Mouse (Mus musculus) liver, embryonic 14.5 days (tissue): ENCODE results near the gene Lrtm2. TPM values are rescaled to one million over a fixed set of nuclear protein-coding genes. Genes with fewer than 3 reads are reported as not detected.
"Not testable (repeated sequence)": the region's sequence is repeated elsewhere in the genome, so short reads cannot be mapped to it uniquely, and the experiment has no call there.

Experiments used
- ATAC-seq: fragments of 200-750 bp; cut with Nextera tagmentation; 2 replicates; pipeline ENCODE4 v1.8.0; 2017; ENCODE audit warnings: moderate number of reproducible peaks, mild to moderate bottlenecking, moderate library complexity; ENCODE audit not compliant: insufficient read depth
- DNase-seq, 3 experiments: peaks; one replicate each; pipeline ENCODE4 v3.0.0-alpha.2; 2012 to 2013; ENCODE audit warnings: low read depth in 3 of 3, low spot score in 3 of 3
- H3K27ac ChIP-seq: fragments of 300-500 bp; sonication (generic); 2 replicates; pipeline ENCODE4 v1.5.1; 2014; ENCODE audit warnings: moderate library complexity, mild to moderate bottlenecking, control low read depth, inconsistent platforms
- H3K27me3 ChIP-seq: fragments of 300-500 bp; sonication (generic); 2 replicates; pipeline ENCODE4 v1.6.1; 2014; ENCODE audit warnings: mild to moderate bottlenecking, low read length, moderate library complexity; ENCODE audit not compliant: control insufficient read depth, insufficient read depth
- H3K36me3 ChIP-seq: fragments of 300-500 bp; sonication (generic); replicated peaks from 2 replicates; pipeline ENCODE4 v1.6.1; 2014; ENCODE audit warnings: low read depth; ENCODE audit not compliant: control insufficient read depth, insufficient read depth
- H3K4me1 ChIP-seq, 2 experiments: fragments of 200-500 bp in 1 of 2; fragments of 300-500 bp in 1 of 2; sonication (generic) in 1 of 2; replicated peaks; 2 replicates each; pipeline ENCODE4 v1.6.1; 2012 to 2014; ENCODE audit warnings: antibody characterized with exemption in 1 of 2, inconsistent platforms in 1 of 2, low read length in 1 of 2; ENCODE audit not compliant: control insufficient read depth in 2 of 2, insufficient read depth in 2 of 2
- H3K4me2 ChIP-seq: fragments of 300-500 bp; sonication (generic); 2 replicates; pipeline ENCODE4 v1.6.1; 2014; ENCODE audit warnings: low read depth, mild to moderate bottlenecking, control low read depth, moderate library complexity
- H3K4me3 ChIP-seq, 2 experiments: fragments of 200-500 bp in 1 of 2; fragments of 300-500 bp in 1 of 2; sonication (generic) in 1 of 2; 2 replicates each; pipeline ENCODE4 v1.5.1; 2012 to 2014; ENCODE audit warnings: low read depth in 2 of 2, low read length in 2 of 2, mild to moderate bottlenecking in 2 of 2, control low read depth in 1 of 2, inconsistent platforms in 1 of 2, moderate library complexity in 1 of 2; ENCODE audit not compliant: insufficient read depth in 1 of 2
- H3K9ac ChIP-seq: fragments of 300-500 bp; sonication (generic); replicated peaks from 2 replicates; pipeline ENCODE4 v1.6.1; 2014; ENCODE audit warnings: mild to moderate bottlenecking, control low read depth, moderate library complexity
- H3K9me3 ChIP-seq: fragments of 300-500 bp; sonication (generic); 2 replicates; pipeline ENCODE4 v1.6.1; 2016; ENCODE audit warnings: low read length, mixed read lengths; ENCODE audit not compliant: control insufficient read depth
- CTCF ChIP-seq: IDR thresholded peaks from 2 replicates; pipeline ENCODE4 v1.5.1; 2016; ENCODE audit warnings: antibody characterized with exemption, low read depth, control low read depth
- EP300 ChIP-seq: IDR thresholded peaks from 2 replicates; pipeline ENCODE4 v1.6.1; 2016; ENCODE audit warnings: antibody characterized with exemption, low read depth
- WGBS: fragments of 180-500 bp; shearing (Covaris S2); extraction: QIAGEN DNeasy Blood & Tissue Kit; methylation state at CpG from one replicate; pipeline ENCODE4 v1.1.7; 2014; ENCODE audit not compliant: insufficient replicate concordance; 5-methylcytosine and 5-hydroxymethylcytosine counted together
- polyA plus RNA-seq, 2 experiments: library from polyadenylated mRNA; depleted of rRNA in 1 of 2; stranded (reverse) in 1 of 2; unstranded in 1 of 2; fragments of >200 nt; fragmentation: Nextera tagmentation in 1 of 2; extraction: Ambion mirVana in 1 of 2; gene quantifications; 2 replicates each; pipeline versions ENCODE4 v1.2.1 to v1.2.3; 2012 to 2014

The Lrtm2 gene
- polyA plus RNA-seq, 2 experiments = 0.08 TPM; not detected in 1

DNA sequence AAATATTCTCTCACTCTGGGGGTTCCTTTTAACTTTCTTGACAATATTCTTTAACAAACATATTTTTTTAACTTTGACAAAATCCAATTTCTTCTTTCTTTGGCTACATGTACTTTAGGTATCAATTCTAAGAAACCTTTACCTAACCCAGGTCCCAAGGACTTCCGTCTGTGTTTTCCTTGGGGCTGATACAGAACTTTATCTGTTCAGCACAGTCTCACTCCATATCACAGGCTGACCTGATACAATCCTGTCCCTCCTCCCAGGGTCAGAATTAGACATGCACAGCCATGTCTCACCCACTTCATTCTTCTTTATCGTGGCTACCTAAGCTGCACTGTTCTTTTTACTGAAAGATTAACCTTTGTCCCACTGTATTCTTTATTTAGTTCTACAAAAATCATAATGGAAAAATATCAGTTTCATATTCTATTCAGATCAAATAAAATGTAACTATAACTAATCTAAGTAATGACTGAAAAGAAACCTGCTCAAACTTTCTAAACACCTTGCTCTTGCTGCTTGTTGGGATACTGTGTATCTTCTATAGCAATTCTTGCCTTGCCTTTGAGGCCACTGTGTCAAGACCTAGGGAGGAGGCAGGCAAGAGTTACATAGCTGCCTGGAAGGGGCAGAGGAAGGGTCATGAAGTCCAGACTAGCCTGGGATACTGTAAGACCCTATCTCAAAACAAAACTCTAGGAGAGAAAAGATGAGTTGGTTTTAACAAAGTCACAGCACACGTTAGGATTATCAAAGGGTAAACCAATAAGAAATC lies 30.5 kb upstream of the Lrtm2 start:
- ATAC-seq (peak; percentile 97), DNase-seq (peak; percentile 69 to 73 (median 72))
- Histone ChIP-seq H3K9ac (no peak overlapping the region), H3K27ac (peak overlapping the region; percentile 85), H3K4me2 (peak overlapping the region; percentile 51), H3K27me3 (no peaks in the 10 kb centered on the region), H3K4me3 (no peak overlapping the region), H3K4me1 (peaks cover 18 to 26% of the 10 kb centered on the region in 2 experiments), H3K9me3 (no peaks in the 10 kb centered on the region), H3K36me3 (peaks cover 62% of the 10 kb centered on the region)
- TF ChIP-seq EP300 (peak; percentile 90), CTCF (no peak)
- WGBS = 25% methylated on average over 3 of the region's 3 CpGs

DNA sequence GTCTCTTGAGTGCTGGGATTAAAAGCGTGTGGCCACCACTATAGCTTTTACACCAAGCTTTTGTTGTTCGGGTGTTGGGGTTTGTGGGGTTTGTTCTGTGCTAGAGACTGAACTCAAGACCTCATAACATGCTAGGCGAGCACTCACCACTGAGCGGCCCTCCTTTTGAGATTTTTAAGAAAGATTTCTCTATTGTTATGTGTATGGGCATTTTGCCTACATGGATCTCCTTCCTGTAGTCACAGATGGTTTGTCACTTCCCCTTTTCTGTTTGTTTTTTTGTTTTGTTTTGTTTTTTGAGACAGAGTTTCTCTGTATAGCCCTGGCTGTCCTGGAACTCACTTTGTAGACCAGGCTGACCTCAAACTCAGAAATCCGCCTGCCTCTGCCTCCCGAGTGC lies 29.7 kb upstream of the Lrtm2 start:
- H3K9ac ChIP-seq, H3K27me3 ChIP-seq, DNase-seq, H3K9me3 ChIP-seq, H3K4me3 ChIP-seq, ATAC-seq, H3K27ac ChIP-seq: not testable (repeated sequence)
- WGBS = 71% methylated on average over 6 of the region's 6 CpGs
- H3K4me2 ChIP-seq = peak overlapping the region; percentile 51
- peaks cover 64% of the 10 kb centered on the region for H3K36me3 ChIP-seq
- H3K4me1 ChIP-seq = peaks cover 18 to 26% of the 10 kb centered on the region in 2 experiments

DNA sequence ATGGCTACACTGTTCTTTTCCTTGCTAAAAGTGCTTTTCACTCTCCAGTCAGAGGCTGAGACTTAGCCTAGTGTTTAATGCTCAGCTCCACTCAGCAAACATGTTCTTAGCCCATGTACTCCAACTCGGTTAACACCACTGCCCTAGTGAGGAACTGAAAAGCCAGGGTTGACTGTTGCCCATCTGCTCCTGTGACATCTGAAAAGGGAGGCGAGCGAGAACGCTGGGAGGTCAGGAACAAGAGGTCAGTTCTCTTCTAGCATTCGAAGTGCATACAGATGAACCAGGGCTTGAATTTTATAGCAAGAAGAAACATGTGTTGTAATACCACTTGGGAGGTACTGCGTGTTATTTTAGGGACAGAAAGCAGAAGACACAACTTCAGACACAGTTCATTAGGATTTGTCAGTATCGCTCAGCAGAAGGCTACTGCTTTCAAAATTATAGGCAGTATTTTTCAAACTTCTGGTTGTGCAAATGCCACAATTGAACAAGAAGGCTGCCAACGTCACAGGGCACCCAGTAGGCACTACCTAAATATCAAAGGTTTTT lies 27.5 kb upstream of the Lrtm2 start:
- Histone ChIP-seq H3K36me3 (peaks cover 64% of the 10 kb centered on the region), H3K4me1 (peaks cover 18 to 25% of the 10 kb centered on the region in 2 experiments), H3K27ac (no peak overlapping the region), H3K9me3 (no peaks in the 10 kb centered on the region), H3K4me2 (no peak overlapping the region), H3K4me3 (no peak overlapping the region), H3K9ac (no peak overlapping the region), H3K27me3 (no peaks in the 10 kb centered on the region)
- ATAC-seq (no peak), DNase-seq (no peak)
- 86% methylated on average over 8 of the region's 8 CpGs for WGBS
- TF ChIP-seq EP300 (no peak), CTCF (no peak)

DNA sequence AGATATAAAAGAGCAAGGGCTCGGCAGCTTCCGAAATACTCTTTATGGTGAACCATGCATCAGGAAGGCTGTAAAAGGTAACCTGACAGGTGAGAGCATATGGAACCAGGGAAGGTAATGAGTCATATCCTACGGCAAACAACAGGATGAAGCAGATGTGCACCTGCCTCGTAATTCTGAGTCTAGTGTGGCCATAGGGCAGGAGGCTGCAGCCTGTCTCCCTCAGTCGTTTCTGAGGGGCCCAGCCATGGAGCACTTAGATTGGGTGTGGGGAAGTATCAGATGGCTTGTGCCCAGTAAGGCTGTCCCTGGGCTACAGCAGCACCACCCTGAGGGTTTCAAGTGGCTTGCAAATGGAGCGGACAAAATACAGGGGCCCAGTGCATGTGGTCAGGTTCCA lies 21.9 kb upstream of the Lrtm2 start:
- Histone ChIP-seq H3K4me3 (no peak overlapping the region), H3K4me1 (no peaks in the 10 kb centered on the region), H3K9me3 (no peaks in the 10 kb centered on the region), H3K9ac (no peak overlapping the region), H3K27ac (no peak overlapping the region), H3K4me2 (no peak overlapping the region), H3K27me3 (no peaks in the 10 kb centered on the region), H3K36me3 (peaks cover 34% of the 10 kb centered on the region)
- 71% methylated on average over 6 of the region's 6 CpGs for WGBS
- no peak for TF ChIP-seq EP300
- TF ChIP-seq CTCF = no peak
- DNase-seq (no peak), ATAC-seq (no peak)

DNA sequence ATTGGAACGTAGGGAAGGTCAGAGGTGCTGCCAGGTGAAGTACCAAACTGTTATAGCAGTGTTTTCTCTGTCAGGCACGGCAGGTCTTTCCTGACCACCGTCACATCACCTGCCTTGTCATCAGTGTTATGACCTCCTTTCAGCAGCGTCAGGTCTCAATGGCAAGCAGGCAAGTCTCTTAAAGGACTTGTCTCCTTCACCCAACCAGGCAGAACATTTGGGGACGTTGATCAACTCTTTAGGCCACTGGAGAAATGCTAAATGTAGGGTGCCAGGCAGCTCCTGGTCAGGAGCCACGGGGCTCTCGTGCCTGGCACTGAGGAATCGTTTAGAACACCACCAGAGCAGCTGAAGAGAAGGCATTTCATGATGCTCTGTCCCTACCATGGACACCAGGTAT lies 21.1 kb upstream of the Lrtm2 start:
- TF ChIP-seq CTCF (no peak), EP300 (no peak)
- Histone ChIP-seq H3K9ac (no peak overlapping the region), H3K4me2 (no peak overlapping the region), H3K36me3 (peaks cover 27% of the 10 kb centered on the region), H3K27me3 (no peaks in the 10 kb centered on the region), H3K4me1 (no peaks in the 10 kb centered on the region), H3K9me3 (no peaks in the 10 kb centered on the region), H3K27ac (no peak overlapping the region), H3K4me3 (no peak overlapping the region)
- no peak for DNase-seq
- 60% methylated on average over 8 of the region's 8 CpGs for WGBS
- ATAC-seq = no peak
